Mouse (Mus musculus): ENCODE measurements around the gene Pde10a.

DNA sequence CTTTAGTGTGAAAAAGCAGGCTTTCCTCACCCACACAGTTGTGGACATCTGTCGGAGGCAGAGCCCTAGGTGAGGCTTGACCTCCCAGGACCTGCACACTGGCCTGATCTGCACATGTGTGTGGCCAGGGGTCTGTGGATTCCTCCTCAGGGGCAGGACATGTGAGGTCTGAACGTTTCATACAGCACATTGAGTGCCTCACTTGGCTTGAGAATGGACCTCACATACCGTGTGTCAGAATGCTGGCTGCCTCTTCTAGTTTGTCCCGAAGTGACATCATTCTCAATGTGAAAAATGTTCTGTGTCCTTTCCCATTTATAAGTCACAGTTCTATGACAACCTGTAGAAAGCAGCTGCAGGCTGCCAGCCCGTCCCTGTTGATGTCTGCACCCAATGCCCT is 385.4 kb downstream of the Pde10a start:
- TF ChIP-seq CTCF (IDR thresholded peaks at IDR 0.05; ENCODE audit: extremely low read depth, insufficient read depth, insufficient read length, insufficient replicate concordance): no peak
- no peak for TF ChIP-seq POLR2A (IDR thresholded peaks at IDR 0.05; ENCODE audit: low read depth, low read length)
